Mouse (Mus musculus): ENCODE measurements around the gene Cacfd1. TPM values are rescaled to one million over a fixed set of nuclear protein-coding genes. Genes with fewer than 3 reads are reported as not detected.

The Cacfd1 gene
- polyA plus RNA-seq, 1 experiment from 2014 or later, result 93.8 TPM

Other genes with a start within 250 kb of the Cacfd1 start
- gene Abo, start 144.9 kb upstream of the Cacfd1 start, polyA plus RNA-seq (2014; fragmentation: Nextera tagmentation; extraction: Ambion mirVana), result not detected in 2 replicates
- gene Surf6, start 107.0 kb upstream of the Cacfd1 start, polyA plus RNA-seq (2014; fragmentation: Nextera tagmentation; extraction: Ambion mirVana), result 11.6 and 15.2 TPM in 2 replicates
- gene Med22, start 99.2 kb upstream of the Cacfd1 start, polyA plus RNA-seq (2014; fragmentation: Nextera tagmentation; extraction: Ambion mirVana), result 96.5 and 99.5 TPM in 2 replicates
- 631 and 654 TPM in 2 replicates for gene Rpl7a, start 99.2 kb upstream of the Cacfd1 start, polyA plus RNA-seq (2014; fragmentation: Nextera tagmentation; extraction: Ambion mirVana)
- gene Surf2, start 93.6 kb upstream of the Cacfd1 start, polyA plus RNA-seq (2014; fragmentation: Nextera tagmentation; extraction: Ambion mirVana), result 46.5 and 48.4 TPM in 2 replicates
- 49.0 and 54.0 TPM in 2 replicates for gene Surf1, start 93.4 kb upstream of the Cacfd1 start, polyA plus RNA-seq (2014; fragmentation: Nextera tagmentation; extraction: Ambion mirVana)
- gene Surf4, start 76.0 kb upstream of the Cacfd1 start, polyA plus RNA-seq (2014; fragmentation: Nextera tagmentation; extraction: Ambion mirVana), result 137 and 139 TPM in 2 replicates
- 0.07 TPM in 1 of 2 replicates, not detected in the other for gene Stkld1, start 75.9 kb upstream of the Cacfd1 start, polyA plus RNA-seq (2014; fragmentation: Nextera tagmentation; extraction: Ambion mirVana)
- 50.4 and 51.4 TPM in 2 replicates for gene Rexo4, start 45.5 kb upstream of the Cacfd1 start, polyA plus RNA-seq (2014; fragmentation: Nextera tagmentation; extraction: Ambion mirVana)
- not detected in 2 replicates for gene Adamts13, start 36.5 kb upstream of the Cacfd1 start, polyA plus RNA-seq (2014; fragmentation: Nextera tagmentation; extraction: Ambion mirVana)
- gene Slc2a6, start 18.1 kb downstream of the Cacfd1 start, polyA plus RNA-seq (2014; fragmentation: Nextera tagmentation; extraction: Ambion mirVana), result 1.2 and 1.6 TPM in 2 replicates
- gene Mymk, start 62.3 kb downstream of the Cacfd1 start, polyA plus RNA-seq (2014; fragmentation: Nextera tagmentation; extraction: Ambion mirVana), result not detected in 2 replicates
- 3.9 and 5.9 TPM in 2 replicates for gene Adamtsl2, start 69.5 kb downstream of the Cacfd1 start, polyA plus RNA-seq (2014; fragmentation: Nextera tagmentation; extraction: Ambion mirVana)
- 0.10 and 0.15 TPM in 2 replicates for gene Fam163b, start 132.6 kb downstream of the Cacfd1 start, polyA plus RNA-seq (2014; fragmentation: Nextera tagmentation; extraction: Ambion mirVana)
- gene Dbh, start 155.3 kb downstream of the Cacfd1 start, polyA plus RNA-seq (2014; fragmentation: Nextera tagmentation; extraction: Ambion mirVana), result 0.48 TPM in 1 of 2 replicates, not detected in the other
- 3.6 and 4.4 TPM in 2 replicates for gene Sardh, start 238.4 kb downstream of the Cacfd1 start, polyA plus RNA-seq (2014; fragmentation: Nextera tagmentation; extraction: Ambion mirVana)